Mouse (Mus musculus) embryonic facial prominence, embryonic 12.5 days (tissue): ENCODE results near the gene Fam229b. TPM values are rescaled to one million over a fixed set of nuclear protein-coding genes. Genes with fewer than 3 reads are reported as not detected.

Source experiments
- ATAC-seq: fragments of 200-750 bp; cut with Nextera tagmentation; 2 replicates; pipeline ENCODE4 v1.8.0; 2017; ENCODE audit not compliant: insufficient number of reproducible peaks, insufficient read depth, low FRiP score, low TSS enrichment
- H3K27ac ChIP-seq: fragments of 300-500 bp; sonication (generic); 2 replicates; pipeline ENCODE4 v1.5.1; 2016; ENCODE audit warnings: mild to moderate bottlenecking
- H3K27me3 ChIP-seq: fragments of 300-500 bp; sonication (generic); 2 replicates; pipeline ENCODE4 v1.6.1; 2016; ENCODE audit warnings: mild to moderate bottlenecking, moderate library complexity
- H3K36me3 ChIP-seq: fragments of 300-500 bp; sonication (generic); 2 replicates; pipeline ENCODE4 v1.6.1; 2016; ENCODE audit warnings: mild to moderate bottlenecking
- H3K4me1 ChIP-seq: fragments of 300-500 bp; sonication (generic); 2 replicates; pipeline ENCODE4 v1.6.1; 2016
- H3K4me2 ChIP-seq: fragments of 300-500 bp; sonication (generic); replicated peaks from 2 replicates; pipeline ENCODE4 v1.6.1; 2016; ENCODE audit warnings: mild to moderate bottlenecking, moderate library complexity
- H3K4me3 ChIP-seq: fragments of 300-500 bp; sonication (generic); 2 replicates; pipeline ENCODE4 v1.5.1; 2016; ENCODE audit warnings: mild to moderate bottlenecking
- H3K9ac ChIP-seq: fragments of 300-500 bp; sonication (generic); 2 replicates; pipeline ENCODE4 v1.6.1; 2016; ENCODE audit warnings: mild to moderate bottlenecking, moderate library complexity
- H3K9me3 ChIP-seq: fragments of 300-500 bp; sonication (generic); 2 replicates; pipeline ENCODE4 v1.6.1; 2016; ENCODE audit warnings: mild to moderate bottlenecking, moderate library complexity
- WGBS: fragments of 180-500 bp; shearing (Covaris S2); methylation state at CpG from one replicate; pipeline ENCODE4 v1.1.7; 2016; 5-methylcytosine and 5-hydroxymethylcytosine counted together
- polyA plus RNA-seq: library from polyadenylated mRNA; unstranded; fragments of >200 nt; fragmentation: Nextera tagmentation; extraction: Ambion mirVana; gene quantifications from 2 replicates; pipeline ENCODE4 v1.2.1, GENCODE M21; 2016

The Fam229b gene
- polyA plus RNA-seq, 1 experiment from 2014 or later: 16.5 TPM

GRCm38 (mm10) chr10:39109489-39109874 lies 24.2 kb downstream of the Fam229b start:
- 65% methylated on average over 4 of the region's 4 CpGs for WGBS
- no peak overlapping the region for H3K9ac ChIP-seq
- H3K4me2 ChIP-seq: no peak overlapping the region
- H3K9me3 ChIP-seq: no peaks in the 10 kb centered on the region
- no peak overlapping the region for H3K4me3 ChIP-seq
- H3K27me3 ChIP-seq: no peaks in the 10 kb centered on the region
- no peak overlapping the region for H3K27ac ChIP-seq
- no peaks in the 10 kb centered on the region for H3K4me1 ChIP-seq
- no peak for ATAC-seq
- peaks cover 19% of the 10 kb centered on the region for H3K36me3 ChIP-seq

DNA sequence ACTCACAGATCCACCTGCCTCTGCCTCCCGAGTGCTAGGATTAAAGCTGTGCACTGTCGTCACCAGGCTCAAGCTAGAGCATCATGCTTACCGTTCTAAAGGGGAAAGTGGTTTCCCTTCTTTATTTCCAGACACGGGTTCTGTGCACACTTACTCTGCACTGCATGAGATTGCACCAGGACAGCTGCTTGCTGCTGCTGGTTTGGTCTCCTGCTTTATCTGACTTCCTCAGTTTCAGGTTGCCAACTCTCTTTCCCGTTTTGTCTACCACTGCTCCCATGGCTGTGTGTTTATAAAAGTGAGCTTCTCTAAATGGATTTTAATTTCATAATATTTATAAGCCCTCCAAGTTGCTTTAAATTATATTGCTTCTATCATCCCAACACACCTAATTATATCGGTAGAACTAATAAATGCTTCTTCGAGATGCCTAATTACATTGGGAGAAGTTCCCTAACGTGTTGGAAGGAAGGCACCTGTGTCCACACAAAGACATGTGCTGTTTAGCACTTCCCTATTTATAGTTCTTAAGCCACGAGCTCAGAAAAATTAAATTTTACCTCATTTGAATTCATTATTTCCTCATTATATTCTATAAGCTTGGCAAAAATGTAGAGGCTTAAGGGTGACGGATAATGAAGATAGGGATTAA lies 24.8 kb downstream of the Fam229b start:
- H3K4me3 ChIP-seq: no peak overlapping the region
- H3K9ac ChIP-seq: no peak overlapping the region
- no peaks in the 10 kb centered on the region for H3K9me3 ChIP-seq
- no peak overlapping the region for H3K27ac ChIP-seq
- ATAC-seq: no peak
- no peak overlapping the region for H3K4me2 ChIP-seq
- H3K27me3 ChIP-seq: no peaks in the 10 kb centered on the region
- H3K36me3 ChIP-seq: peaks cover 19% of the 10 kb centered on the region
- 77% methylated on average over 10 of the region's 10 CpGs for WGBS
- H3K4me1 ChIP-seq: no peaks in the 10 kb centered on the region

GRCm38 (mm10) chr10:39106935-39107334 lies 26.8 kb downstream of the Fam229b start:
- Histone ChIP-seq H3K4me3 (no peak overlapping the region), H3K27me3 (no peaks in the 10 kb centered on the region), H3K36me3 (peaks cover 27% of the 10 kb centered on the region), H3K9ac (no peak overlapping the region), H3K27ac (no peak overlapping the region), H3K4me1 (no peaks in the 10 kb centered on the region), H3K9me3 (no peaks in the 10 kb centered on the region), H3K4me2 (no peak overlapping the region)
- 48% methylated on average over 4 of the region's 4 CpGs for WGBS
- ATAC-seq: no peak

GRCm38 (mm10) chr10:39106413-39106812 lies 27.3 kb downstream of the Fam229b start:
- no peak for ATAC-seq
- Histone ChIP-seq H3K4me2 (no peak overlapping the region), H3K27ac (no peak overlapping the region), H3K9me3 (no peaks in the 10 kb centered on the region), H3K4me3 (no peak overlapping the region), H3K4me1 (no peaks in the 10 kb centered on the region), H3K9ac (no peak overlapping the region), H3K27me3 (no peaks in the 10 kb centered on the region), H3K36me3 (peaks cover 27% of the 10 kb centered on the region)
- WGBS: 59% methylated on average over 3 of the region's 3 CpGs

- 88% methylated on average over 8 of the region's 8 CpGs for WGBS
- Histone ChIP-seq H3K4me3 (no peak overlapping the region), H3K4me1 (no peaks in the 10 kb centered on the region), H3K27me3 (no peaks in the 10 kb centered on the region), H3K36me3 (peaks cover 18% of the 10 kb centered on the region), H3K4me2 (no peak overlapping the region), H3K27ac (no peak overlapping the region), H3K9ac (no peak overlapping the region), H3K9me3 (no peaks in the 10 kb centered on the region)
- ATAC-seq: no peak
Measured at GRCm38 (mm10) chr10:39104803-39105449, 28.8 kb downstream of the Fam229b start.

DNA sequence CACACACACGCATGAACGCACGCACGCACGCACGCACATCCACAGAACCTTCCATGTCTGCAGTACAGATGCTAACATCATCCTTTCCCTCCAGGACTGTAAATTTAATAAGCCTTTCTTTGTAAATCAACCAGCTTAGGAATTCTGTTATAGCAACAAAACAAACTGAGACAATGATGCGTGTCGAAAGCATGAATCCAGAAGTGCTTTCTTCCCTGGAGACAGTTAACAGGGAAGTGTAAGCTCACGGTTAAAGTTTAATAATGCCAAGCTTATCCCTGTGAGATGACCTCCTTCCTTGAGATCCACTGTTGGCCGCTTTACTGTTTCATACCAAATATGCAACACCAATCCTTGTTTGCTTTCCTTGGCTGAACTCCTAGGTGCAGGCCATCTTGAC lies 35.0 kb downstream of the Fam229b start:
- H3K9ac ChIP-seq: no peak overlapping the region
- H3K27ac ChIP-seq: no peak overlapping the region
- 94% methylated on average over 10 of the region's 10 CpGs for WGBS
- H3K36me3 ChIP-seq: peaks cover 40% of the 10 kb centered on the region; the same call in 1 of the 2 replicates
- no peaks in the 10 kb centered on the region for H3K4me1 ChIP-seq
- H3K9me3 ChIP-seq: no peaks in the 10 kb centered on the region
- H3K4me3 ChIP-seq: no peak overlapping the region
- ATAC-seq: no peak
- no peak overlapping the region for H3K4me2 ChIP-seq
- no peaks in the 10 kb centered on the region for H3K27me3 ChIP-seq

GRCm38 (mm10) chr10:39096981-39097380 lies 36.7 kb downstream of the Fam229b start:
- 87% methylated on average over 9 of the region's 9 CpGs for WGBS
- Histone ChIP-seq H3K4me1 (no peaks in the 10 kb centered on the region), H3K27me3 (no peaks in the 10 kb centered on the region), H3K4me3 (no peak overlapping the region), H3K9ac (no peak overlapping the region), H3K27ac (no peak overlapping the region), H3K36me3 (peaks cover 33% of the 10 kb centered on the region; the same call in 1 of the 2 replicates), H3K9me3 (no peaks in the 10 kb centered on the region), H3K4me2 (no peak overlapping the region)
- ATAC-seq: no peak

DNA sequence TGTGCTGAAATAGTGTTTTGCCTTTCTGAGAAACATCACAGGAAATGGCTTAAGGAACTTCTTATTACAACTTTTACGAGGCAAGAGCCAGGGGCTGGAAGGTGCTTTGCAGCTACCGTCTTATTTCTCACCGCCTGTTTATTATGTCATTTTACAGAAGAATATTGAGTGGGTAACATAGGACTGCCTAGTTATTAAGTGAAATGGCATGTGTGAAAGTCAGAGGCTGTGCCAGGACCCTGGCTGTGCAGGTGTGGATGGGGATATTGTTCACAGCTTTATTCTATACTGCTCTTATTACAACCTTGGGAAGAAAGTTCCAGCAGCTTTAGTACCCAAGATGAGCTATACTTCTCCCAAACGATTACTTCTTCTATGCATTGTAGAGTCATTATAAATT lies 61.7 kb downstream of the Fam229b start:
- Histone ChIP-seq H3K4me1 (no peaks in the 10 kb centered on the region), H3K27me3 (no peaks in the 10 kb centered on the region), H3K9me3 (no peaks in the 10 kb centered on the region), H3K36me3 (peaks cover 17% of the 10 kb centered on the region), H3K4me2 (no peak overlapping the region), H3K9ac (no peak overlapping the region), H3K4me3 (no peak overlapping the region), H3K27ac (no peak overlapping the region)
- no peak for ATAC-seq
- 86% methylated on average over 4 of the region's 4 CpGs for WGBS

Other genes with a start within 250 kb of the Fam229b start
- gene Lama4, start 168.4 kb downstream of the Fam229b start, polyA plus RNA-seq: 52.9 and 53.6 TPM in 2 replicates
- gene Tube1, start 62 bp upstream of the Fam229b start, polyA plus RNA-seq: 20.1 and 23.4 TPM in 2 replicates
- gene Ccn6, start 29.9 kb upstream of the Fam229b start, polyA plus RNA-seq: 0.48 and 0.50 TPM in 2 replicates
- gene Fyn, start 234.9 kb upstream of the Fam229b start, polyA plus RNA-seq: 37.4 and 41.8 TPM in 2 replicates